Mouse (Mus musculus) liver, embryonic 13.5 days (tissue): ENCODE data around the gene Ndc80. TPM values are rescaled to one million over a fixed set of nuclear protein-coding genes. Genes with fewer than 3 reads are reported as not detected.

ENCODE experiments used
- polyA plus RNA-seq: library from polyadenylated mRNA; unstranded; fragments of >200 nt; fragmentation: Nextera tagmentation; extraction: Ambion mirVana; gene quantifications from 2 replicates; pipeline ENCODE4 v1.2.1, GENCODE M21; 2015

The Ndc80 gene
- polyA plus RNA-seq, 1 experiment from 2014 or later = 36.0 TPM

Other genes with a start within 250 kb of the Ndc80 start
- gene Emilin2, start 214.9 kb downstream of the Ndc80 start, polyA plus RNA-seq = 23.0 and 24.9 TPM in 2 replicates
- 0.75 and 1.1 TPM in 2 replicates for gene Gm4707, start 66.9 kb downstream of the Ndc80 start, polyA plus RNA-seq
- gene Smchd1, start 51.5 kb downstream of the Ndc80 start, polyA plus RNA-seq = 37.2 and 39.3 TPM in 2 replicates
- gene Spdya, start 25.2 kb upstream of the Ndc80 start, polyA plus RNA-seq = 0.23 and 0.24 TPM in 2 replicates
- gene Wdr43, start 89.0 kb upstream of the Ndc80 start, polyA plus RNA-seq = 57.4 and 66.1 TPM in 2 replicates
- gene Togaram2, start 146.4 kb upstream of the Ndc80 start, polyA plus RNA-seq = not detected in 2 replicates
- gene Pcare, start 226.0 kb upstream of the Ndc80 start, polyA plus RNA-seq = 0.02 TPM in 1 of 2 replicates, not detected in the other
- gene Clip4, start 241.6 kb upstream of the Ndc80 start, polyA plus RNA-seq = 0.17 and 0.54 TPM in 2 replicates